Mouse (Mus musculus): ENCODE data around the gene BC052040.

DNA sequence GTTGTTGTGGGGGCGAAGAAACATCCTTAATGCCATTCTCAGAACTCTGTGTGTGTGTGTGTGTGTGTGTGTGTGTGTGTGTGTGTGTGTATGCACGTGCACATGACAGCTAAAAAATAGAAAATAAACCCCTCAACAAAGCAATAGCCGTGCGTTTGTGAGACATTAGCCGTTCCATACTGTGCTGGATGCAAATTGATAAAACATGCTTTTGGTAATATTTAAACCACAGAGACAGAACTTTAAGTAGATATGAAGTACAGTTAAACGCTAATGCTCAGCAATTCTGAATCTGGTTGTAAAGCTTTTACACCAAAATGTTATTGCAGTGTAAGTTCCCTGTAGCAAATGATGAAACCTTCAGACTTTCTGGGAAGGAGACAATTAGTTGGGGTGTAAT lies 22.6 kb downstream of the BC052040 start:
- TF ChIP-seq CTCF (IDR thresholded peaks at IDR 0.05; ENCODE audit: borderline replicate concordance, control insufficient read depth, extremely low read depth, insufficient read depth, low read length, poor library complexity) (no peak), POLR2A (IDR thresholded peaks at IDR 0.05; ENCODE audit: control insufficient read depth, extremely low read depth, insufficient read depth, low read length, poor library complexity) (no peak)
